Mouse (Mus musculus) hindbrain, embryonic 14.5 days (tissue): Measurements from ENCODE around the gene Sptbn1. TPM values are rescaled to one million over a fixed set of nuclear protein-coding genes. Genes with fewer than 3 reads are reported as not detected.
A peak's percentile ranks its signal among the peaks of the same experiment; 100 is the strongest.

Experiments
- ATAC-seq: fragments of 200-750 bp; cut with Nextera tagmentation; 2 replicates; pipeline ENCODE4 v1.8.0; 2017; ENCODE audit warnings: moderate number of reproducible peaks, mild to moderate bottlenecking, moderate TSS enrichment, moderate library complexity; ENCODE audit not compliant: low FRiP score
- DNase-seq: peaks from one replicate; pipeline ENCODE4 v3.0.0-alpha.2; 2015; ENCODE audit warnings: low spot score
- H3K27ac ChIP-seq: fragments of 300-500 bp; sonication (generic); 2 replicates; pipeline ENCODE4 v1.5.1; 2014; ENCODE audit warnings: mild to moderate bottlenecking, moderate library complexity
- H3K27me3 ChIP-seq: fragments of 300-500 bp; sonication (generic); 2 replicates; pipeline ENCODE4 v1.6.1; 2014; ENCODE audit warnings: mild to moderate bottlenecking, low read length, mixed read lengths; ENCODE audit not compliant: control insufficient read depth, insufficient read depth
- H3K36me3 ChIP-seq: fragments of 300-500 bp; sonication (generic); replicated peaks from 2 replicates; pipeline ENCODE4 v1.6.1; 2014; ENCODE audit not compliant: control insufficient read depth, insufficient read depth
- H3K4me1 ChIP-seq: fragments of 300-500 bp; sonication (generic); replicated peaks from 2 replicates; pipeline ENCODE4 v1.6.1; 2014; ENCODE audit warnings: antibody characterized with exemption, low read length, mixed read lengths; ENCODE audit not compliant: control insufficient read depth, insufficient read depth
- H3K4me2 ChIP-seq: fragments of 300-500 bp; sonication (generic); replicated peaks from 2 replicates; pipeline ENCODE4 v1.6.1; 2014; ENCODE audit warnings: mild to moderate bottlenecking, moderate library complexity
- H3K4me3 ChIP-seq: fragments of 300-500 bp; sonication (generic); replicated peaks from 2 replicates; pipeline ENCODE4 v1.5.1; 2014; ENCODE audit warnings: mild to moderate bottlenecking, low read length
- H3K9ac ChIP-seq: fragments of 300-500 bp; sonication (generic); 2 replicates; pipeline ENCODE4 v1.6.1; 2014
- H3K9me3 ChIP-seq: fragments of 300-500 bp; sonication (generic); 2 replicates; pipeline ENCODE4 v1.6.1; 2016; ENCODE audit warnings: low read length; ENCODE audit not compliant: control insufficient read depth
- WGBS: fragments of 180-500 bp; shearing (Covaris S2); extraction: QIAGEN DNeasy Blood & Tissue Kit; methylation state at CpG from one replicate; pipeline ENCODE4 v1.1.7; 2014; 5-methylcytosine and 5-hydroxymethylcytosine counted together
- polyA plus RNA-seq: library from polyadenylated mRNA; unstranded; fragments of >200 nt; fragmentation: Nextera tagmentation; extraction: Ambion mirVana; gene quantifications from 2 replicates; pipeline ENCODE4 v1.2.1, GENCODE M21; 2014

Gene Sptbn1
- polyA plus RNA-seq, 1 experiment from 2014 or later = 209 TPM

DNA sequence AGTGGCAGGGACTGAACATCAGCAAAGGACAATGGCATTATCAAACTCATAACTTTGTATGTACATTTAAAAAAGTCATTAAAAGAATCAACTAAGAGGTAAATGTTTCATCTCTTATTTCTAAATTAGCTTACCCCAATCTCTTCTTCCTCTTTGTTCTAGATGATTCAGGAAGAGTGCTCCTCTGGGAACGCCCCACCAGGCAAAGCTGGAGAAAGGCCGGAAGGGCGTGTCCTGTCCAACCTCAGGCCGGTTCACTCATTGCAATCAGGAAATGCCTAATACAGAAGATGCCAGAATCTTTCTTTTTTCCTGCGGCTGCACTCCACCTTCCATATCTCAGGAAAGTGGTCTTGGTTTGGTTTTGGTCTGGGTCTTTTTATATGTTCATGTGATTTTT, 11.3 kb upstream of the Sptbn1 start:
- no peaks in the 10 kb centered on the region for H3K36me3 ChIP-seq
- 90% methylated on average over 5 of the region's 5 CpGs for WGBS
- ATAC-seq (no peak), DNase-seq (no peak)
- H3K4me2 ChIP-seq = no peak overlapping the region
- no peak overlapping the region for H3K27ac ChIP-seq
- no peak overlapping the region for H3K4me3 ChIP-seq
- H3K27me3 ChIP-seq = no peaks in the 10 kb centered on the region
- H3K4me1 ChIP-seq = no peaks in the 10 kb centered on the region
- H3K9ac ChIP-seq = no peak overlapping the region
- 0 out of 2 replicates have a peak, but pooled peaks cover 4% of the 10 kb centered on the region for H3K9me3 ChIP-seq

DNA sequence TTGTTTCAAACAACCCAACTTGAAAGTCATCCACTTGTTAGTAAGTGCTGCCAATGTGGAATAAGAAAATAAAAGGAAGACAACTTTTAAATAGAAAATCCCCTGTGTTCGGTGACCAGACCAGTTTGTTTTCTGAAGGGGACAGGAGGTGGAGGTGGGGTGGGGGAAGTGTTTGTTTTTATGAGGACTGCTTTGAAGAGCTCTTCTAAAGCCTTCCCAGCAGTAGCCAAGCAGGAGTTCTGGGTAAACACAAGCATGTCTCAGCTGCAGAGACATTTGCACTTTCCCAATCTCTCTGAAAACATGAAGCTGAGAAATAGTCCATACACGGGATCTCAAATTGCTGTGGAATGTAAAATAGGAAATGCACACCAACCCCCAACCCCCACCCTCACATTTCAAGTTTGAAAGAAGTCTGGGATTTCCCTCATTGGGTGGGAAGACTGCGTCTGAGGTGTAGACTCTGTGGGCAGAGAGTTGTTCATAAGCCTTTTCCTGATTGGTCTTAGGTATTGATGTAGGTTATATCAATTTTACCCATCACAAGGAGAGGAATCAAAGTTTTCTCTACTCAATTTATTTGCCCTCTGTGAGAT, 7.6 kb upstream of the Sptbn1 start:
- WGBS = 67% methylated on average over 3 of the region's 3 CpGs
- H3K36me3 ChIP-seq = no peaks in the 10 kb centered on the region
- DNase-seq = no peak

DNA sequence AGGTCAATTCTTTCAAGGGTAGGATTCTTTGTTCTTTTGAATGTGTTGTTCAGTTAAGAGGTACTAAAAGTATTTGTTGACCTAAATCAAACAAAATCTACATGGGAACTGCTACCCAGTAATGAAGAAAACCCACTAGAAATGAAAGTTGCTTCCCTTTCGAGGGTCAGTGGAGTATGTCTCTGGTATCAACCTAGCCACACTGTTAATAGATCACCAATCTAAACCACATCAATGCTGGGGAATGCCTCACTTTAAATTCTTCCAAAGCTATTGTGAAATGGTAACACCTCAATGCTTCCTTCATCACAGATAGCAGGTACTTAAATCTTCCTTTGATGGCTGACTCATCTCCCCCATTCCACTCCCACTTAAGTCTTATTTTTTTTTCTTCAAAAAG, 1.5 kb upstream of the Sptbn1 start:
- Histone ChIP-seq H3K4me3 (peak overlapping the region; percentile 83; the same call in 1 of the 2 replicates), H3K4me2 (peak overlapping the region; percentile 57), H3K27ac (no peak overlapping the region), H3K9ac (no peak overlapping the region), H3K36me3 (no peaks in the 10 kb centered on the region), H3K9me3 (no peaks in the 10 kb centered on the region), H3K27me3 (no peaks in the 10 kb centered on the region), H3K4me1 (peaks cover 21% of the 10 kb centered on the region; the same call in 1 of the 2 replicates)
- ATAC-seq (no peak), DNase-seq (no peak)
- 73% methylated on average over 1 of the region's 1 CpGs for WGBS

More for the DNA sequence above, 7.6 kb upstream of the Sptbn1 start:
- Histone ChIP-seq H3K27me3 (no peaks in the 10 kb centered on the region), H3K9ac (no peak overlapping the region), H3K9me3 (0 out of 2 replicates have a peak, but pooled peaks cover 4% of the 10 kb centered on the region), H3K4me3 (no peak overlapping the region), H3K27ac (no peak overlapping the region), H3K4me2 (no peak overlapping the region), H3K4me1 (no peaks in the 10 kb centered on the region)
- no peak for ATAC-seq

DNA sequence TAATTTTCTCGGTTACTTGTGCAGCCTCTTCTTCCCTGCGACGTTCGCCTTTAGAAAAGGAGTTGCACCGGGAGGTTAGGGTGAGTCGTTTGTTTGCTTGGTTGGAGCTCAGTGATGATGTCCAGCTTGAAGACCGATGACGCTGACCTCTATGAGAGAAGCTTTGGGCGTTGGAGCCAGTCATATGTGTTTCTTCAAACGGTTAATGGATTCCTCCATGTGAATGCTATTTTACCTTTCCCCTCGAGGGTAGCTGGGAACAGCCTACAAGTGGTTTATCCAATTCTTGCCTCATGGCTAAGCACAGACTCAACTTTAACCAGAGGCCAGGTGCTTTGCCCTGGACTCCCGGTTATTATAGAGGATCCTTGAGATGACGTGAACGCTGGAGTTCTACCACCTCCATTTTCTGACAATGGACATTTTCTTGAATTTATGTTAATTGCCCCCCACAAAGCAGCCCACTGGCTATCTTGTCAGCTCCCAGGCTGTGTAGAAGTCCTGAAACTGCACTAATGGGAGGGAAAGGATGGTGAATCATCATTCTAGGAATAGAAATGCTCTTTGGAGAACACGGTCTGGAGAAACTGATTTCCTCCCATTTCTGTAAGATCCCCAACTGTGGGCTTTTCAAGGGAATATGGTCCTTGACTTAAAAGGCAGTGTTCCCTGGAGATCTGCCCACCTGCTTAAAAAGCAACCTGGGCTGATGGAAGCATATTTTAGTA, 837 bp upstream of the Sptbn1 start:
- H3K27me3 ChIP-seq = no peaks in the 10 kb centered on the region

DNA sequence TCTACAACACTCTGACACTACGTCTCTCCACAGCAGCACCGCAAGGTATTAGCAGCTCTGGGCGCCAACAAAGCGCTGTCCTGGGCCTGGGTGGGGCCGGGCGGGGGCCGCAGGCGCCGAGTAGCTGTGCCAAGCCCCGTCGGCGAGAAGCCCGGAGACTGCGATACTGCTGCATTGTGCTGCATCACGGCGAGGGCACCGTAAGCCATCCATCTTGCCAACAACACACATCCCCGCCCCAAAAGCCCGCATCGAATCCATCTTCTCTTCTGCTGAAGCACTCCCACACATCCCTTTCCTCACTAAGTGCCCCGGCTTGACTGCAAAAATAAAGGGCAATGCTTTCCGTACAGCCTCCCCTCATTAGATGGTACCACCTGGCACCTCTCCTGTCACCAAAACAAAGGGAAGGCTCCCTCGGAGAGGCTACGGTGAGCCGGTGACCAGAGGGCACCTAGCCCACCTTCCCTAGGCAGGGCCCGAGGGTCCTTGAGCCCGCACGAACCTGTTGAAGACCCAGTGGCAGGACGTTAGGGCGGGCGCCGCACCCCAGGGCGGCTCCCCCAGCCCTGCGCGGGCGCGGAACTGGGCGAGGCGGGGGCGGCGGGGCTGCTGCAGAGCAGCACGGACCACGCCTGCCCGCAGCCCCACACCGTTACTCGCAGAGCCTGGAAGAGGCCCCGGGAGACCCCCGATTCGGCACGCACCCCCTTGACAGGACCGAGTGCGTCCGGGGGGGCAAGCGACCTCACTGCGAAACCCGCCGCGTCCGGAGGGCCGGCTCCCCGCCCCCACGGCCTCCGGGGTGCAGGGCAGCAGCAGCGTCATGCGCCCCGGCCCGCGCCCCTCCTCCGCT, 711 bp downstream of the Sptbn1 start:
- Histone ChIP-seq H3K9ac (peak overlapping the region; percentile 97), H3K27ac (peak overlapping the region; percentile 92), H3K4me3 (peak overlapping the region; percentile 83), H3K4me2 (peak overlapping the region; percentile 89), H3K27me3 (no peaks in the 10 kb centered on the region), H3K9me3 (no peaks in the 10 kb centered on the region), H3K36me3 (no peaks in the 10 kb centered on the region), H3K4me1 (peaks cover 33% of the 10 kb centered on the region)
- ATAC-seq = peak; percentile 63
- WGBS = under 1% methylated on average over 69 of the region's 69 CpGs
- peak; percentile 65 for DNase-seq

More for the DNA sequence above, 837 bp upstream of the Sptbn1 start:
- peaks cover 28% of the 10 kb centered on the region for H3K4me1 ChIP-seq
- peak overlapping the region; percentile 97 for H3K9ac ChIP-seq
- 3% methylated on average over 15 of the region's 15 CpGs for WGBS
- ATAC-seq (peak; percentile 19), DNase-seq (no peak)
- H3K4me3 ChIP-seq = peak overlapping the region; percentile 83
- peak overlapping the region; percentile 88 for H3K27ac ChIP-seq
- H3K9me3 ChIP-seq = no peaks in the 10 kb centered on the region
- H3K36me3 ChIP-seq = no peaks in the 10 kb centered on the region
- H3K4me2 ChIP-seq = peak overlapping the region; percentile 57

DNA sequence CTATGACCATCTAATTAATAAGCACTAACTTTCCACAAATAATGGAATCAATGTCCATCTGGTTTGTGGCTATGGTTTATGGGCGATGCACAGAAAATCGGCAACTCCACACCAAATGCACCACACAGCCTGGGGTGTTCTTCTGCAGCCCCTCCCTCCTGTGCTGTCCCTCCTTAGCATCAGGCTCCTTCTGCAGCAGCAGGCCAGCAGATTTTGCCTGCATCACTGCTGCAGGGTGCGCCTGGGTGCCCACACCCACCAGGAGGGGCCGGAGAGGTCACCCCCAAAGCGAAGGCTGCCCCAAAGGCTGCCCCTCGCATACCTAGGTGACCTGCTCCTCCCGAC, 1.3 kb downstream of the Sptbn1 start:
- peak overlapping the region; percentile 83 for H3K4me3 ChIP-seq
- peak overlapping the region; percentile 97 for H3K9ac ChIP-seq
- no peaks in the 10 kb centered on the region for H3K9me3 ChIP-seq
- DNase-seq (no peak), ATAC-seq (peak; percentile 4)
- WGBS = 2% methylated on average over 7 of the region's 7 CpGs
- H3K27ac ChIP-seq = peak overlapping the region; percentile 92
- H3K4me1 ChIP-seq = peaks cover 33% of the 10 kb centered on the region
- H3K36me3 ChIP-seq = no peaks in the 10 kb centered on the region
- no peaks in the 10 kb centered on the region for H3K27me3 ChIP-seq
- H3K4me2 ChIP-seq = peak overlapping the region; percentile 89

DNA sequence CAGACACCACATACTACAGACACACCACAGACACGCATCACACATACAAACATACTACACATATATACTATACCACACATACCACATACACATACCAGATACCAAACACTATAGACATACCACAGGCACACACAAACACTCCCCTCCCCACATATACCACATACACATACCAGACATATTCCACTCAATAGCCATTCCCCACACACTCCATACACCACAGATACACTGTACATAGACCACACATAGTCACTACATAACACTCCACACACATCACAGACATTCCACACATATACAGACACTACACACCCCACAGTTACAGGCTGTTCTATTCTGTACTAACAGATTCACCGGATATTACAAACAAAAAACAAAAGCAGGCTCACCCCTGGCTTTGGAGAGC, 2.3 kb downstream of the Sptbn1 start:
- H3K4me3 ChIP-seq = peak overlapping the region; percentile 83
- peak overlapping the region; percentile 89 for H3K4me2 ChIP-seq
- H3K9ac ChIP-seq = peak overlapping the region; percentile 97
- no peaks in the 10 kb centered on the region for H3K27me3 ChIP-seq
- DNase-seq (no peak), ATAC-seq (no peak)
- H3K27ac ChIP-seq = 0 out of 2 replicates have a peak overlapping the region, but pooled peaks have one; percentile 14
- no peaks in the 10 kb centered on the region for H3K9me3 ChIP-seq
- H3K36me3 ChIP-seq = no peaks in the 10 kb centered on the region
- peaks cover 37% of the 10 kb centered on the region for H3K4me1 ChIP-seq
- 66% methylated on average over 2 of the region's 2 CpGs for WGBS

DNA sequence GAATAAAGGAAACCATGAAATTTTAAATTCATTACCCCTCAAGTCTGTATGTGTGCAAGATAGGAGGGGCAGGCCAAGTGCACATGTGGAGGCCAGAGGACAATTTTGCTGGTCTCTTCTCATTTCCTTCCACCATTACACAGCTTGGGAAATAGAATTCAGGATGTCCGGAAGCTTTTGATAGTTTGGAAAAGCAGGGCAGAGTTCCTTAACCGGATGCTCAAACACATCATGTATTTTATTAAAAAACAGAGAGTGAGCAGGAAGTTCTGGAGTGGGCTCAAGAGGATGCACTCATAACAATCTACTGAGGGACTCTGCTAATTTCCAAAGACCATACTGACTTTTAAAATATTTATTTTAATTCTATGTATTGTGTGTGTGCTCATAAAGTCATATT, 4.3 kb downstream of the Sptbn1 start:
- Histone ChIP-seq H3K27me3 (no peaks in the 10 kb centered on the region), H3K4me1 (peaks cover 32% of the 10 kb centered on the region), H3K36me3 (no peaks in the 10 kb centered on the region), H3K4me2 (peak overlapping the region; percentile 89), H3K9me3 (no peaks in the 10 kb centered on the region), H3K9ac (no peak overlapping the region), H3K27ac (no peak overlapping the region), H3K4me3 (no peak overlapping the region)
- 81% methylated on average over 2 of the region's 2 CpGs for WGBS
- no peak for DNase-seq
- no peak for ATAC-seq

DNA sequence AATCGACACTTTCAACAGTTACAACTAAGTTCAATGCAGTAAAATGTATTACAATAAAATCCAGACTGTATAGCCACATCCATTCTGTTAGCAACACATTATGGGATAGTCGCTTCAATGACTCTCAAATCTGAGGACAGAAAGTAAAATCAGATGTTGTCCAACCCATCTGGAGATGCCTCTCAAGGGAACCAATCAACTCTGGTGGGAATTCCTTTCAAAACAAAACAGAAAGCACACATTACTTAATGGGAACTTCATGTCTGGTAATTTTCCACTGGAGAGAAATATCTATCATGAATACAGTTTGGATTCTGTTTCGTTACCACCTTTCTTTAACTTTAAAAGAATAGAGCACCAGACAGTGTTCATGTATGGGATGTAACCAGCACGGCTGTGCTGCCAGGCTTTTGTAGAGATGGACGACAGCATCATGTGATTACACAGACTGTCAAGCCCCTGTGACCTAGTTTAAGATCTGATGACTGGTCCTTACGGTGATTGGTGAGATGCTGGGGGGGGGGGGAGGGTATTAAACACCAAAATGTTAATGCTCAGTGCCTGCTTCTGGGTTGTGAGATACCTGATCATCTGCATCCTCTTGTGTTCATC, 9.1 kb downstream of the Sptbn1 start:
- no peaks in the 10 kb centered on the region for H3K36me3 ChIP-seq
- H3K9me3 ChIP-seq = no peaks in the 10 kb centered on the region
- no peak overlapping the region for H3K4me3 ChIP-seq
- ATAC-seq (no peak), DNase-seq (no peak)
- H3K9ac ChIP-seq = no peak overlapping the region
- H3K27me3 ChIP-seq = no peaks in the 10 kb centered on the region
- H3K4me2 ChIP-seq = no peak overlapping the region
- H3K4me1 ChIP-seq = peaks cover 14% of the 10 kb centered on the region; the same call in 1 of the 2 replicates
- H3K27ac ChIP-seq = no peak overlapping the region
- 85% methylated on average over 6 of the region's 6 CpGs for WGBS
